Mouse (Mus musculus): ENCODE data around the gene 1700020D05Rik.

1700020D05Rik gene

GRCm38 (mm10) chr19:5503687-5504086 lies at the start of gene 1700020D05Rik:
Gene 1700020D05Rik, minus strand, starts transcription at chr19:5503787.
- no peak for DNase-seq (ENCODE audit: extremely low spot score)

- no peak for DNase-seq (ENCODE audit: extremely low spot score)
These were observed 44.0 kb upstream of the 1700020D05Rik start for GRCm38 (mm10) chr19:5547471-5548056.

- no peak for DNase-seq (ENCODE audit: extremely low spot score)
These were observed 40.4 kb upstream of the 1700020D05Rik start for GRCm38 (mm10) chr19:5544031-5544430.

- no peak for DNase-seq (ENCODE audit: extremely low spot score)
These were observed 39.8 kb upstream of the 1700020D05Rik start for GRCm38 (mm10) chr19:5543362-5543761.

GRCm38 (mm10) chr19:5538786-5539185 lies 35.2 kb upstream of the 1700020D05Rik start:
- no peak for DNase-seq (ENCODE audit: extremely low spot score)

GRCm38 (mm10) chr19:5532520-5532919 lies 28.9 kb upstream of the 1700020D05Rik start:
- no peak for DNase-seq (ENCODE audit: extremely low spot score)

GRCm38 (mm10) chr19:5530138-5530524 lies 26.5 kb upstream of the 1700020D05Rik start:
- DNase-seq (ENCODE audit: extremely low spot score): no peak

GRCm38 (mm10) chr19:5529325-5530137 lies 25.9 kb upstream of the 1700020D05Rik start:
- peak; percentile 94 for DNase-seq (ENCODE audit: extremely low spot score)

GRCm38 (mm10) chr19:5525204-5525603 lies 21.6 kb upstream of the 1700020D05Rik start:
- no peak for DNase-seq (ENCODE audit: extremely low spot score)

GRCm38 (mm10) chr19:5518721-5519120 lies 15.1 kb upstream of the 1700020D05Rik start:
- DNase-seq (ENCODE audit: extremely low spot score): no peak

- no peak for DNase-seq (ENCODE audit: extremely low spot score)
These were observed 13.4 kb upstream of the 1700020D05Rik start for GRCm38 (mm10) chr19:5516906-5517505.

GRCm38 (mm10) chr19:5515840-5516777 lies 12.5 kb upstream of the 1700020D05Rik start:
- no peak for DNase-seq (ENCODE audit: extremely low spot score)

GRCm38 (mm10) chr19:5513005-5513349 lies 9.4 kb upstream of the 1700020D05Rik start:
- no peak for DNase-seq (ENCODE audit: extremely low spot score)

GRCm38 (mm10) chr19:5512091-5513004 lies 8.8 kb upstream of the 1700020D05Rik start:
- no peak for DNase-seq (ENCODE audit: extremely low spot score)

- peak; percentile 29 for DNase-seq (ENCODE audit: extremely low spot score)
These were observed 7.6 kb upstream of the 1700020D05Rik start for GRCm38 (mm10) chr19:5511074-5511632.

GRCm38 (mm10) chr19:5510031-5511026 lies 6.7 kb upstream of the 1700020D05Rik start, which contains the start of gene Snx32:
Gene Snx32, minus strand, starts transcription at chr19:5510538.
- peak; percentile 93 for DNase-seq (ENCODE audit: extremely low spot score)

- DNase-seq (ENCODE audit: extremely low spot score): no peak
These were observed 3.2 kb downstream of the 1700020D05Rik start for GRCm38 (mm10) chr19:5500330-5500875.

GRCm38 (mm10) chr19:5496052-5496370 lies 7.6 kb downstream of the 1700020D05Rik start:
- DNase-seq (ENCODE audit: extremely low spot score): no peak

Measured in embryo, embryonic 9.5 days (tissue).